Mouse (Mus musculus) liver, postnatal 0 days (tissue): ENCODE results near the gene Irgm2. TPM values are rescaled to one million over a fixed set of nuclear protein-coding genes. Genes with fewer than 3 reads are reported as not detected.
"Not testable (repeated sequence)": the region's sequence is repeated elsewhere in the genome, so short reads cannot be mapped to it uniquely, and the experiment has no call there.

Source experiments
- ATAC-seq: fragments of 200-750 bp; cut with Nextera tagmentation; 2 replicates; pipeline ENCODE4 v1.8.0; 2017; ENCODE audit warnings: mild to moderate bottlenecking, moderate library complexity
- DNase-seq: peaks from one replicate; pipeline ENCODE4 v3.0.0-alpha.2; 2016
- H3K27ac ChIP-seq: fragments of 300-500 bp; sonication (generic); 2 replicates; pipeline ENCODE4 v1.5.1; 2014; ENCODE audit warnings: antibody characterized with exemption, moderate library complexity, mild to moderate bottlenecking, low read depth
- H3K27me3 ChIP-seq: fragments of 300-500 bp; sonication (generic); 2 replicates; pipeline ENCODE4 v1.6.1; 2014; ENCODE audit warnings: low read length, control low read depth, mixed read lengths; ENCODE audit not compliant: insufficient read depth
- H3K36me3 ChIP-seq: fragments of 300-500 bp; sonication (generic); replicated peaks from 2 replicates; pipeline ENCODE4 v1.6.1; 2014; ENCODE audit warnings: mild to moderate bottlenecking, control low read depth, low read length, moderate library complexity, mixed read lengths; ENCODE audit not compliant: insufficient read depth
- H3K4me1 ChIP-seq: fragments of 300-500 bp; sonication (generic); 2 replicates; pipeline ENCODE4 v1.6.1; 2014; ENCODE audit warnings: antibody characterized with exemption, mild to moderate bottlenecking, control low read depth; ENCODE audit not compliant: insufficient read depth
- H3K4me2 ChIP-seq: fragments of 300-500 bp; sonication (generic); 2 replicates; pipeline ENCODE4 v1.6.1; 2014; ENCODE audit warnings: low read depth, mild to moderate bottlenecking, low read length, moderate library complexity, mixed read lengths
- H3K4me3 ChIP-seq: fragments of 300-500 bp; sonication (generic); 2 replicates; pipeline ENCODE4 v1.5.1; 2014; ENCODE audit warnings: low read depth, low read length
- H3K9ac ChIP-seq: fragments of 300-500 bp; sonication (generic); replicated peaks from 2 replicates; pipeline ENCODE4 v1.6.1; 2014; ENCODE audit warnings: mild to moderate bottlenecking, moderate library complexity
- H3K9me3 ChIP-seq: fragments of 300-500 bp; sonication (generic); 2 replicates; pipeline ENCODE4 v1.6.1; 2016; ENCODE audit warnings: mild to moderate bottlenecking, control low read depth, low read length, mixed read lengths
- CTCF ChIP-seq: sonication (generic); IDR thresholded peaks from 2 replicates; pipeline ENCODE4 v1.5.1; 2016; ENCODE audit warnings: antibody characterized with exemption, low read depth
- EP300 ChIP-seq: IDR thresholded peaks from 2 replicates; pipeline ENCODE4 v1.6.1; 2016; ENCODE audit warnings: antibody characterized with exemption, low read depth, mild to moderate bottlenecking
- WGBS: fragments of 180-500 bp; shearing (Covaris S2); extraction: QIAGEN DNeasy Blood & Tissue Kit; methylation state at CpG from one replicate; pipeline ENCODE4 v1.1.7; 2014; ENCODE audit not compliant: insufficient replicate concordance; 5-methylcytosine and 5-hydroxymethylcytosine counted together
- polyA plus RNA-seq: library from polyadenylated mRNA; unstranded; fragments of >200 nt; fragmentation: Nextera tagmentation; extraction: Ambion mirVana; gene quantifications from 2 replicates; pipeline ENCODE4 v1.2.1, GENCODE M21; 2015

The Irgm2 gene
- polyA plus RNA-seq, 1 experiment from 2014 or later: 17.2 TPM

- peak overlapping the region; percentile 71 for H3K4me2 ChIP-seq
- H3K36me3 ChIP-seq: peaks cover 18% of the 10 kb centered on the region
- ATAC-seq (no peak), DNase-seq (no peak)
- no peaks in the 10 kb centered on the region for H3K9me3 ChIP-seq
- H3K27ac ChIP-seq: peak overlapping the region; percentile 95; the same call in 1 of the 2 replicates
- H3K4me3 ChIP-seq: peak overlapping the region; percentile 69
- no peak for TF ChIP-seq EP300
- no peak for TF ChIP-seq CTCF
- H3K27me3 ChIP-seq: no peaks in the 10 kb centered on the region
- peak overlapping the region; percentile 83 for H3K9ac ChIP-seq
- peaks cover 46% of the 10 kb centered on the region for H3K4me1 ChIP-seq
- WGBS: 59% methylated on average over 5 of the region's 5 CpGs
These were observed 16.4 kb downstream of the Irgm2 start for GRCm38 (mm10) chr11:58215814-58216213.

- Histone ChIP-seq H3K4me2 (peak overlapping the region; percentile 71), H3K9ac (no peak overlapping the region), H3K36me3 (peaks cover 19% of the 10 kb centered on the region), H3K27ac (no peak overlapping the region), H3K4me3 (peak overlapping the region; percentile 69; the same call in 1 of the 2 replicates), H3K27me3 (no peaks in the 10 kb centered on the region), H3K9me3 (no peaks in the 10 kb centered on the region), H3K4me1 (peaks cover 39% of the 10 kb centered on the region)
- 64% methylated on average over 6 of the region's 6 CpGs for WGBS
- ATAC-seq: no peak
- TF ChIP-seq CTCF (no peak), EP300 (no peak)
- no peak for DNase-seq
These were observed 17.4 kb downstream of the Irgm2 start for GRCm38 (mm10) chr11:58216823-58217222.

- 34% methylated on average over 4 of the region's 4 CpGs for WGBS
- Histone ChIP-seq H3K36me3 (peaks cover 12% of the 10 kb centered on the region), H3K4me1 (peaks cover 20% of the 10 kb centered on the region), H3K9me3 (no peaks in the 10 kb centered on the region), H3K27me3 (no peaks in the 10 kb centered on the region), H3K27ac (peak overlapping the region; percentile 59), H3K4me2 (peak overlapping the region; percentile 33; the same call in 1 of the 2 replicates), H3K4me3 (no peak overlapping the region), H3K9ac (no peak overlapping the region; the same call in 1 of the 2 replicates)
- DNase-seq (no peak), ATAC-seq (no peak)
- TF ChIP-seq CTCF: no peak
- no peak for TF ChIP-seq EP300
These were observed 24.3 kb downstream of the Irgm2 start for GRCm38 (mm10) chr11:58223751-58224150.

- WGBS: 15% methylated on average over 7 of the region's 7 CpGs
- TF ChIP-seq CTCF (no peak), EP300 (no peak)
- DNase-seq (peak; percentile 63), ATAC-seq (peak; percentile 42; the same call in 1 of the 2 replicates)
- no peak overlapping the region; the same call in 1 of the 2 replicates for H3K9ac ChIP-seq
- H3K4me3 ChIP-seq: no peak overlapping the region
- peak overlapping the region; percentile 59 for H3K27ac ChIP-seq
- H3K9me3 ChIP-seq: no peaks in the 10 kb centered on the region
- H3K27me3 ChIP-seq: no peaks in the 10 kb centered on the region
- peaks cover 18% of the 10 kb centered on the region for H3K4me1 ChIP-seq
- peak overlapping the region; percentile 33; the same call in 1 of the 2 replicates for H3K4me2 ChIP-seq
- peaks cover 12% of the 10 kb centered on the region for H3K36me3 ChIP-seq
These were observed 24.9 kb downstream of the Irgm2 start for GRCm38 (mm10) chr11:58224313-58224712.

- H3K9me3 ChIP-seq, H3K4me2 ChIP-seq, H3K9ac ChIP-seq, H3K4me3 ChIP-seq, ATAC-seq, H3K27me3 ChIP-seq, H3K27ac ChIP-seq, DNase-seq: not testable (repeated sequence)
- 38% methylated on average over 2 of the region's 2 CpGs for WGBS
- peaks cover 18% of the 10 kb centered on the region for H3K4me1 ChIP-seq
- H3K36me3 ChIP-seq: peaks cover 11% of the 10 kb centered on the region
These were observed 25.5 kb downstream of the Irgm2 start for GRCm38 (mm10) chr11:58224872-58225271.

- no peaks in the 10 kb centered on the region for H3K9me3 ChIP-seq
- H3K4me1 ChIP-seq: peaks cover 18% of the 10 kb centered on the region
- H3K27ac ChIP-seq: peak overlapping the region; percentile 66
- peaks cover 3% of the 10 kb centered on the region for H3K36me3 ChIP-seq
- 13% methylated on average over 5 of the region's 5 CpGs for WGBS
- DNase-seq (peak; percentile 81), ATAC-seq (peak; percentile 70)
- peak overlapping the region; percentile 18; the same call in 1 of the 2 replicates for H3K4me2 ChIP-seq
- TF ChIP-seq EP300 (no peak), CTCF (peak; percentile 99)
- no peak overlapping the region for H3K4me3 ChIP-seq
- H3K27me3 ChIP-seq: no peaks in the 10 kb centered on the region
- H3K9ac ChIP-seq: no peak overlapping the region
These were observed 26.2 kb downstream of the Irgm2 start for GRCm38 (mm10) chr11:58225655-58226054.

GRCm38 (mm10) chr11:58226425-58226824 is 27.0 kb downstream of the Irgm2 start:
- peak overlapping the region; percentile 66 for H3K27ac ChIP-seq
- no peak overlapping the region for H3K9ac ChIP-seq
- TF ChIP-seq EP300: no peak
- no peak for TF ChIP-seq CTCF
- H3K36me3 ChIP-seq: no peaks in the 10 kb centered on the region; the same call in 1 of the 2 replicates
- peak; percentile 78 for ATAC-seq
- peaks cover 18% of the 10 kb centered on the region for H3K4me1 ChIP-seq
- H3K9me3 ChIP-seq: no peaks in the 10 kb centered on the region
- H3K27me3 ChIP-seq: no peaks in the 10 kb centered on the region
- H3K4me2 ChIP-seq: no peak overlapping the region
- DNase-seq: no peak
- no peak overlapping the region for H3K4me3 ChIP-seq

- not testable (repeated sequence) for H3K27ac ChIP-seq, H3K9me3 ChIP-seq, DNase-seq, H3K36me3 ChIP-seq, H3K4me3 ChIP-seq, H3K27me3 ChIP-seq, ATAC-seq, H3K9ac ChIP-seq, H3K4me2 ChIP-seq
- WGBS: 81% methylated on average over 1 of the region's 2 CpGs
- peaks cover 17% of the 10 kb centered on the region for H3K4me1 ChIP-seq
These were observed 28.6 kb downstream of the Irgm2 start for GRCm38 (mm10) chr11:58228021-58228420.
